Mouse (Mus musculus): ENCODE measurements around the gene Ppa2. TPM values are rescaled to one million over a fixed set of nuclear protein-coding genes. Genes with fewer than 3 reads are reported as not detected.

Gene Ppa2
- polyA plus RNA-seq, 1 experiment = 44.3 TPM

- TF ChIP-seq POLR2A (IDR thresholded peaks at IDR 0.05; ENCODE audit: insufficient read length, low read depth) (no peak), REST (IDR thresholded peaks at IDR 0.05; ENCODE audit: insufficient read depth, insufficient read length) (no peak), USF1 (IDR thresholded peaks at IDR 0.05; ENCODE audit: low read depth) (no peak), CEBPB (IDR thresholded peaks at IDR 0.05; ENCODE audit: insufficient read depth, poor library complexity, severe bottlenecking) (no peak), SRF (IDR thresholded peaks at IDR 0.05; ENCODE audit: control insufficient read depth, insufficient read length, low read depth) (no peak), MYOG (IDR thresholded peaks at IDR 0.05; ENCODE audit: control insufficient read depth in 1 of 3, insufficient read depth in 1 of 3, insufficient read length in 2 of 3, low read depth in 2 of 3) (no peak), MAX (IDR thresholded peaks at IDR 0.05; ENCODE audit: low read depth) (no peak), E2F4 (IDR thresholded peaks at IDR 0.05; ENCODE audit: insufficient read depth) (no peak), TCF3 (IDR thresholded peaks at IDR 0.05; ENCODE audit: insufficient read length, low read depth) (no peak), TCF12 (IDR thresholded peaks at IDR 0.05; ENCODE audit: insufficient read depth, poor library complexity, severe bottlenecking) (no peak), POLR2AphosphoS2 (IDR thresholded peaks at IDR 0.05; ENCODE audit: insufficient read length, low read depth) (no peak), MYOD1 (IDR thresholded peaks at IDR 0.05; ENCODE audit: control insufficient read depth in 1 of 3, insufficient read length in 2 of 3, low read depth in 2 of 3) (no peak)
- Histone ChIP-seq H3K4me2 (ENCODE audit: low read depth) (no peak overlapping the region), H3K36me3 (ENCODE audit: control insufficient read depth, insufficient read depth) (no peaks in the 10 kb centered on the region), H3K27me3 (ENCODE audit: control insufficient read depth, insufficient read depth, insufficient read length) (no peaks in the 10 kb centered on the region), H3K4me3 (no peak overlapping the region), H3ac (ENCODE audit: control insufficient read depth, insufficient read length) (no peak overlapping the region), H3K79me2 (ENCODE audit: control insufficient read depth, insufficient read depth) (no peaks in the 10 kb centered on the region)
These were observed 7.9 kb downstream of the Ppa2 start for GRCm38 (mm10) chr3:133317845-133318244.

GRCm38 (mm10) chr3:133318596-133318995, 8.7 kb downstream of the Ppa2 start:
- H3K36me3 ChIP-seq (ENCODE audit: control insufficient read depth, insufficient read depth) = no peaks in the 10 kb centered on the region
- H3K4me2 ChIP-seq (ENCODE audit: low read depth) = no peak overlapping the region

GRCm38 (mm10) chr3:133319795-133320194, 9.9 kb downstream of the Ppa2 start:
- Histone ChIP-seq H3K4me3 (no peak overlapping the region), H3K27me3 (ENCODE audit: control insufficient read depth, insufficient read depth, insufficient read length) (no peaks in the 10 kb centered on the region), H3ac (ENCODE audit: control insufficient read depth, insufficient read length) (no peak overlapping the region), H3K79me2 (ENCODE audit: control insufficient read depth, insufficient read depth) (no peaks in the 10 kb centered on the region), H3K36me3 (ENCODE audit: control insufficient read depth, insufficient read depth) (peaks cover under 1% of the 10 kb centered on the region), H3K4me2 (ENCODE audit: low read depth) (no peak overlapping the region)
- TF ChIP-seq CEBPB (IDR thresholded peaks at IDR 0.05; ENCODE audit: insufficient read depth, poor library complexity, severe bottlenecking) = no peak
- TF ChIP-seq SRF (IDR thresholded peaks at IDR 0.05; ENCODE audit: control insufficient read depth, insufficient read length, low read depth) = no peak

More at GRCm38 (mm10) chr3:133318596-133318995, 8.7 kb downstream of the Ppa2 start:
- TF ChIP-seq REST (IDR thresholded peaks at IDR 0.05; ENCODE audit: insufficient read depth, insufficient read length) = no peak
- TF ChIP-seq MAX (IDR thresholded peaks at IDR 0.05; ENCODE audit: low read depth) = no peak
- no peak for TF ChIP-seq CEBPB (IDR thresholded peaks at IDR 0.05; ENCODE audit: insufficient read depth, poor library complexity, severe bottlenecking)
- TF ChIP-seq USF1 (IDR thresholded peaks at IDR 0.05; ENCODE audit: low read depth) = no peak
- TF ChIP-seq E2F4 (IDR thresholded peaks at IDR 0.05; ENCODE audit: insufficient read depth) = no peak
- no peak for TF ChIP-seq MYOD1 (IDR thresholded peaks at IDR 0.05; ENCODE audit: control insufficient read depth in 1 of 3, insufficient read length in 2 of 3, low read depth in 2 of 3)
- TF ChIP-seq POLR2AphosphoS2 (IDR thresholded peaks at IDR 0.05; ENCODE audit: insufficient read length, low read depth) = no peak
- no peak for TF ChIP-seq POLR2A (IDR thresholded peaks at IDR 0.05; ENCODE audit: insufficient read length, low read depth)
- TF ChIP-seq MYOG (IDR thresholded peaks at IDR 0.05; ENCODE audit: control insufficient read depth in 1 of 3, insufficient read depth in 1 of 3, insufficient read length in 2 of 3, low read depth in 2 of 3) = no peak
- no peak for TF ChIP-seq TCF12 (IDR thresholded peaks at IDR 0.05; ENCODE audit: insufficient read depth, poor library complexity, severe bottlenecking)
- no peak for TF ChIP-seq SRF (IDR thresholded peaks at IDR 0.05; ENCODE audit: control insufficient read depth, insufficient read length, low read depth)
- TF ChIP-seq TCF3 (IDR thresholded peaks at IDR 0.05; ENCODE audit: insufficient read length, low read depth) = no peak
- Histone ChIP-seq H3ac (ENCODE audit: control insufficient read depth, insufficient read length) (no peak overlapping the region), H3K4me3 (no peak overlapping the region), H3K79me2 (ENCODE audit: control insufficient read depth, insufficient read depth) (no peaks in the 10 kb centered on the region), H3K27me3 (ENCODE audit: control insufficient read depth, insufficient read depth, insufficient read length) (no peaks in the 10 kb centered on the region)

GRCm38 (mm10) chr3:133320313-133320712, 10.4 kb downstream of the Ppa2 start:
- no peak overlapping the region for H3K4me2 ChIP-seq (ENCODE audit: low read depth)
- no peak for TF ChIP-seq USF1 (IDR thresholded peaks at IDR 0.05; ENCODE audit: low read depth)
- TF ChIP-seq MAX (IDR thresholded peaks at IDR 0.05; ENCODE audit: low read depth) = no peak
- no peak for TF ChIP-seq TCF3 (IDR thresholded peaks at IDR 0.05; ENCODE audit: insufficient read length, low read depth)
- TF ChIP-seq CEBPB (IDR thresholded peaks at IDR 0.05; ENCODE audit: insufficient read depth, poor library complexity, severe bottlenecking) = no peak
- TF ChIP-seq POLR2A (IDR thresholded peaks at IDR 0.05; ENCODE audit: insufficient read length, low read depth) = no peak
- TF ChIP-seq TCF12 (IDR thresholded peaks at IDR 0.05; ENCODE audit: insufficient read depth, poor library complexity, severe bottlenecking) = no peak
- TF ChIP-seq MYOD1 (IDR thresholded peaks at IDR 0.05; ENCODE audit: control insufficient read depth in 1 of 3, insufficient read length in 2 of 3, low read depth in 2 of 3) = no peak
- TF ChIP-seq MYOG (IDR thresholded peaks at IDR 0.05; ENCODE audit: control insufficient read depth in 1 of 3, insufficient read depth in 1 of 3, insufficient read length in 2 of 3, low read depth in 2 of 3) = no peak
- TF ChIP-seq E2F4 (IDR thresholded peaks at IDR 0.05; ENCODE audit: insufficient read depth) = no peak
- TF ChIP-seq SRF (IDR thresholded peaks at IDR 0.05; ENCODE audit: control insufficient read depth, insufficient read length, low read depth) = no peak
- no peak overlapping the region for H3K4me3 ChIP-seq
- H3ac ChIP-seq (ENCODE audit: control insufficient read depth, insufficient read length) = no peak overlapping the region
- peaks cover 2% of the 10 kb centered on the region for H3K36me3 ChIP-seq (ENCODE audit: control insufficient read depth, insufficient read depth)
- H3K79me2 ChIP-seq (ENCODE audit: control insufficient read depth, insufficient read depth) = no peaks in the 10 kb centered on the region
- H3K27me3 ChIP-seq (ENCODE audit: control insufficient read depth, insufficient read depth, insufficient read length) = no peaks in the 10 kb centered on the region

GRCm38 (mm10) chr3:133321928-133322327, 12.0 kb downstream of the Ppa2 start:
- no peak overlapping the region for H3K4me3 ChIP-seq
- TF ChIP-seq E2F4 (IDR thresholded peaks at IDR 0.05; ENCODE audit: insufficient read depth) (no peak), MAX (IDR thresholded peaks at IDR 0.05; ENCODE audit: low read depth) (no peak), REST (IDR thresholded peaks at IDR 0.05; ENCODE audit: insufficient read depth, insufficient read length) (no peak), MYOG (IDR thresholded peaks at IDR 0.05; ENCODE audit: control insufficient read depth in 1 of 3, insufficient read depth in 1 of 3, insufficient read length in 2 of 3, low read depth in 2 of 3) (no peak), CEBPB (IDR thresholded peaks at IDR 0.05; ENCODE audit: insufficient read depth, poor library complexity, severe bottlenecking) (no peak), POLR2AphosphoS2 (IDR thresholded peaks at IDR 0.05; ENCODE audit: insufficient read length, low read depth) (no peak), TCF12 (IDR thresholded peaks at IDR 0.05; ENCODE audit: insufficient read depth, poor library complexity, severe bottlenecking) (no peak), SRF (IDR thresholded peaks at IDR 0.05; ENCODE audit: control insufficient read depth, insufficient read length, low read depth) (no peak), MYOD1 (IDR thresholded peaks at IDR 0.05; ENCODE audit: control insufficient read depth in 1 of 3, insufficient read length in 2 of 3, low read depth in 2 of 3) (no peak), USF1 (IDR thresholded peaks at IDR 0.05; ENCODE audit: low read depth) (no peak), TCF3 (IDR thresholded peaks at IDR 0.05; ENCODE audit: insufficient read length, low read depth) (no peak), POLR2A (IDR thresholded peaks at IDR 0.05; ENCODE audit: insufficient read length, low read depth) (no peak)
- no peak overlapping the region for H3ac ChIP-seq (ENCODE audit: control insufficient read depth, insufficient read length)
- no peak overlapping the region for H3K4me2 ChIP-seq (ENCODE audit: low read depth)
- H3K27me3 ChIP-seq (ENCODE audit: control insufficient read depth, insufficient read depth, insufficient read length) = no peaks in the 10 kb centered on the region
- H3K79me2 ChIP-seq (ENCODE audit: control insufficient read depth, insufficient read depth) = no peaks in the 10 kb centered on the region
- H3K36me3 ChIP-seq (ENCODE audit: control insufficient read depth, insufficient read depth) = peaks cover 2% of the 10 kb centered on the region
